Mouse (Mus musculus): ENCODE measurements around the gene Wscd2. TPM values are rescaled to one million over a fixed set of nuclear protein-coding genes. Genes with fewer than 3 reads are reported as not detected.

The Wscd2 gene
- total RNA-seq, 1 experiment: 2.6 TPM

- TF ChIP-seq HCFC1 (IDR thresholded peaks at IDR 0.05; ENCODE audit: borderline replicate concordance, insufficient read depth, low read length) (no peak), ZNF384 (IDR thresholded peaks at IDR 0.05; ENCODE audit: low read depth, low read length) (no peak), MAFK (IDR thresholded peaks at IDR 0.05; ENCODE audit: insufficient read depth, low read depth, low read length) (no peak), ZC3H11A (IDR thresholded peaks at IDR 0.05; ENCODE audit: borderline replicate concordance, low read depth, low read length) (no peak), CHD2 (IDR thresholded peaks at IDR 0.05; ENCODE audit: low read depth, low read length) (no peak)
- in situ Hi-C loops (cut with MboI; ENCODE audit: low sequenced_read_pairs in 2 of 2, unreplicated experiment in 2 of 2): no loop called here
- Histone ChIP-seq H3K9ac (ENCODE audit: insufficient read depth, low read depth, low read length, poor library complexity, severe bottlenecking) (no peak overlapping the region; the same call in 1 of the 2 replicates), H3K27ac (ENCODE audit: insufficient read depth, low read depth, low read length, poor library complexity, severe bottlenecking) (no peak overlapping the region), H3K4me3 (ENCODE audit: insufficient read depth in 1 of 2, low read depth in 1 of 2, low read length in 2 of 2, poor library complexity in 1 of 2, severe bottlenecking in 1 of 2) (no peak overlapping the region; a peak in 1 of 4 replicates), H3K9me3 (ENCODE audit: control insufficient read depth, insufficient read depth, low read depth, low read length) (no peaks in the 10 kb centered on the region), H3K36me3 (ENCODE audit: control insufficient read depth, insufficient read depth, low read length, poor library complexity, severe bottlenecking) (no peaks in the 10 kb centered on the region; the same call in 1 of the 2 replicates), H3K4me1 (ENCODE audit: control insufficient read depth in 2 of 2, insufficient read depth in 2 of 2, low read length in 2 of 2, poor library complexity in 1 of 2) (peaks cover 3 to 18% of the 10 kb centered on the region in 2 experiments; a peak in 3 of 4 replicates)
- no peak for DNase-seq (ENCODE audit: low read depth, low spot score)
These were observed 117.0 kb downstream of the Wscd2 start for GRCm38 (mm10) chr5:113606961-113607785.

- H3K9ac ChIP-seq (ENCODE audit: insufficient read depth, low read depth, low read length, poor library complexity, severe bottlenecking): peak overlapping the region; percentile 21; the same call in 1 of the 2 replicates
- in situ Hi-C loops (cut with MboI; ENCODE audit: low sequenced_read_pairs in 2 of 2, unreplicated experiment in 2 of 2): no loop called here
These were observed 117.9 kb downstream of the Wscd2 start for GRCm38 (mm10) chr5:113607941-113608431.

GRCm38 (mm10) chr5:113608511-113608910 lies 118.4 kb downstream of the Wscd2 start:
- no peaks in the 10 kb centered on the region for H3K9me3 ChIP-seq (ENCODE audit: control insufficient read depth, insufficient read depth, low read depth, low read length)
- peaks cover 5% of the 10 kb centered on the region; the same call in 1 of the 2 replicates for H3K36me3 ChIP-seq (ENCODE audit: control insufficient read depth, insufficient read depth, low read length, poor library complexity, severe bottlenecking)
- H3K27ac ChIP-seq (ENCODE audit: insufficient read depth, low read depth, low read length, poor library complexity, severe bottlenecking): no peak overlapping the region
- TF ChIP-seq CHD2 (IDR thresholded peaks at IDR 0.05; ENCODE audit: low read depth, low read length) (no peak), HCFC1 (IDR thresholded peaks at IDR 0.05; ENCODE audit: borderline replicate concordance, insufficient read depth, low read length) (no peak), ZC3H11A (IDR thresholded peaks at IDR 0.05; ENCODE audit: borderline replicate concordance, low read depth, low read length) (no peak), MAFK (IDR thresholded peaks at IDR 0.05; ENCODE audit: insufficient read depth, low read depth, low read length) (no peak), ZNF384 (IDR thresholded peaks at IDR 0.05; ENCODE audit: low read depth, low read length) (no peak)
- peaks cover 4 to 14% of the 10 kb centered on the region in 2 experiments; a peak in 3 of 4 replicates for H3K4me1 ChIP-seq (ENCODE audit: control insufficient read depth in 2 of 2, insufficient read depth in 2 of 2, low read length in 2 of 2, poor library complexity in 1 of 2)
- H3K9ac ChIP-seq (ENCODE audit: insufficient read depth, low read depth, low read length, poor library complexity, severe bottlenecking): peak overlapping the region; percentile 45
- no peak overlapping the region for H3K4me3 ChIP-seq (ENCODE audit: insufficient read depth in 1 of 2, low read depth in 1 of 2, low read length in 2 of 2, poor library complexity in 1 of 2, severe bottlenecking in 1 of 2)
- in situ Hi-C loops (cut with MboI; ENCODE audit: low sequenced_read_pairs in 2 of 2, unreplicated experiment in 2 of 2): no loop called here
- DNase-seq (ENCODE audit: low read depth, low spot score): no peak

More at GRCm38 (mm10) chr5:113607941-113608431, 117.9 kb downstream of the Wscd2 start:
- H3K36me3 ChIP-seq (ENCODE audit: control insufficient read depth, insufficient read depth, low read length, poor library complexity, severe bottlenecking): peaks cover under 1% of the 10 kb centered on the region; the same call in 1 of the 2 replicates
- DNase-seq (ENCODE audit: low read depth, low spot score): no peak
- H3K9me3 ChIP-seq (ENCODE audit: control insufficient read depth, insufficient read depth, low read depth, low read length): no peaks in the 10 kb centered on the region
- H3K4me1 ChIP-seq (ENCODE audit: control insufficient read depth in 2 of 2, insufficient read depth in 2 of 2, low read length in 2 of 2, poor library complexity in 1 of 2): peaks cover 4 to 16% of the 10 kb centered on the region in 2 experiments; a peak in 3 of 4 replicates
- TF ChIP-seq CHD2 (IDR thresholded peaks at IDR 0.05; ENCODE audit: low read depth, low read length) (no peak), MAFK (IDR thresholded peaks at IDR 0.05; ENCODE audit: insufficient read depth, low read depth, low read length) (no peak), ZNF384 (IDR thresholded peaks at IDR 0.05; ENCODE audit: low read depth, low read length) (no peak), ZC3H11A (IDR thresholded peaks at IDR 0.05; ENCODE audit: borderline replicate concordance, low read depth, low read length) (no peak), HCFC1 (IDR thresholded peaks at IDR 0.05; ENCODE audit: borderline replicate concordance, insufficient read depth, low read length) (no peak)
- peak overlapping the region; percentile 23 to 44; a peak in 3 of 4 replicates for H3K4me3 ChIP-seq (ENCODE audit: insufficient read depth in 1 of 2, low read depth in 1 of 2, low read length in 2 of 2, poor library complexity in 1 of 2, severe bottlenecking in 1 of 2)
- H3K27ac ChIP-seq (ENCODE audit: insufficient read depth, low read depth, low read length, poor library complexity, severe bottlenecking): no peak overlapping the region

GRCm38 (mm10) chr5:113609891-113610290 lies 119.8 kb downstream of the Wscd2 start:
- no peak overlapping the region for H3K4me3 ChIP-seq (ENCODE audit: insufficient read depth in 1 of 2, low read depth in 1 of 2, low read length in 2 of 2, poor library complexity in 1 of 2, severe bottlenecking in 1 of 2)
- in situ Hi-C loops (cut with MboI; ENCODE audit: low sequenced_read_pairs in 2 of 2, unreplicated experiment in 2 of 2): no loop called here
- no peak overlapping the region for H3K9ac ChIP-seq (ENCODE audit: insufficient read depth, low read depth, low read length, poor library complexity, severe bottlenecking)
- TF ChIP-seq ZNF384 (IDR thresholded peaks at IDR 0.05; ENCODE audit: low read depth, low read length) (no peak), MAFK (IDR thresholded peaks at IDR 0.05; ENCODE audit: insufficient read depth, low read depth, low read length) (no peak)
- H3K9me3 ChIP-seq (ENCODE audit: control insufficient read depth, insufficient read depth, low read depth, low read length): no peaks in the 10 kb centered on the region
- H3K4me1 ChIP-seq (ENCODE audit: control insufficient read depth in 2 of 2, insufficient read depth in 2 of 2, low read length in 2 of 2, poor library complexity in 1 of 2): peaks cover 4 to 14% of the 10 kb centered on the region in 2 experiments; a peak in 3 of 4 replicates
- no peak for DNase-seq (ENCODE audit: low read depth, low spot score)
- peaks cover 12% of the 10 kb centered on the region; the same call in 1 of the 2 replicates for H3K36me3 ChIP-seq (ENCODE audit: control insufficient read depth, insufficient read depth, low read length, poor library complexity, severe bottlenecking)
- no peak overlapping the region for H3K27ac ChIP-seq (ENCODE audit: insufficient read depth, low read depth, low read length, poor library complexity, severe bottlenecking)
